Mouse (Mus musculus) c-Kit-positive CD71-positive TER-119-negative erythroid progenitor cells, embryonic 14.5 days (primary cell): ENCODE measurements around the gene Mosmo.

Experiments
- DNase-seq: peaks from one replicate; pipeline ENCODE4 v3.0.0-alpha.2; 2013; ENCODE audit warnings: low read depth

Gene Mosmo

GRCm38 (mm10) chr7:120771389-120771788, 94.0 kb downstream of the Mosmo start:
- DNase-seq = no peak

GRCm38 (mm10) chr7:120778012-120778411, 100.6 kb downstream of the Mosmo start:
- DNase-seq = peak; percentile 24
